Mouse (Mus musculus) layer of hippocampus, adult 9-10 months (tissue): ENCODE measurements around the gene Runx1.

Experiments used
- DNase-seq: peaks from one replicate; pipeline ENCODE4 v3.0.0; 2022; ENCODE audit warnings: low spot score

The Runx1 gene

DNA sequence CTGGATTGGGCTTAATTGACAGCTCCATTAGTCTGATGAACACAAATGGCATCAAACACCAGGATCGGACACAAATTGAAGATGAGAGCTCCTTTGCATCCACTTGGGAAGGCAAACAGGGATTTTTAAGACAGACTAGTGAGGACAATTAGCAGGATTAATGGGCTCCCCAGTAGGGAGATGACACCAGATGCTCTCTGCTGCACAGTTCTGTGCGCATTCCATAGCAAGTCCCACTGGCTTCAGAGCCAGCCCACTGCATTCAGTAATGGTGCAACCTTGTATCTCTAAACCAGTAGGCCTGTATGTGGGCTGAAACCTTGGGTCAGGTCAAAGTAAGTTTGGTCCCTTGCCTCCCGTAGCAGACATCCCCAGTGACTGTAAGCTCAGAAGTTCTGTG, 80.7 kb downstream of the Runx1 start:
- no peak for DNase-seq

DNA sequence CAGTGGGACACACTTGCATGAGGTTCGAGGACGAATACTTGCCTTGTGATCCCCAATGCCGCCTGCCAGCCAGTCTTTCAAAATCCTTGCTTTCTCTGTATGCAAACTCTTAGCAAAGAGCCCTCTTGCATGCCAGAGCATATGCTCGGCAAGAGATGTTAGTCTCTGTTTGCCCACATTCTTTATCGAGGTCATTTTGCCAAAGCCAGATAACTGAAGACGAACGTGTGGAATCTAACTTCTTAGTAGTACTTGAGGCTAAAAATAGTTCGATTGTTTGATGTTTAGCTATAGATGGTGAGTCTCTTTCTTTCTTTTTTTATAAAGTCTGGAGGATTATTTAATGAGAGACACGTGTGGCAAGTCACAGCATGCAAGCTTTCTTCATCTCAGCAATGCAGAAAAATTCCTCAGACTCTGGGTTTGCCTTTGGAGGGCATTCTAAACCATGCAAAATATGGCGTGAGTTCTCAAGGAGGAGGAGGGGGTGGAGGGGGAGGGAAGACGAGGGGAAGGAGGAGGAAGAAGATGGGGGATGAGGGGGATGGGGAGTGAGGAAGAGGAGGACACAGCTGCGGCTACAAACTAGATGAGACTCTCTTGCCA, 81.7 kb downstream of the Runx1 start:
- DNase-seq: no peak

DNA sequence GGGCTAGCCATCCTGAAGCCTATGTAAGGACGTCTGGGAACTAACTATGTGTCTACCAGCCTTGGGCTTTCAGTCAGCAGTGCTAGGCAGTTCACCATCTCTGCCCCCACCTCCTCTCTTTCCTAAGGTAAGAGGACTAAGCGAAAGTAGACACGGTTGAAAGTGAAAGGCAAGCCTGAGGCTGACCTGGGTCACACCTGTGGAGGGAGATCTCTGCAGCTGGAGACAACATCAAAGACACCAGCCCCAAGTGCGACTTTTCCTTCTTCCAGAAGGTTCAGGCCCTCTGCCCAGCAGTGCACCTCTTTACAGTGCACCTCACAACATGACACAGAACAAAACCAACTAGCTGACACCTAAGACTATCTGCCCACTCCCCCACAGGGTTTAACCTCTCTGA, 82.2 kb downstream of the Runx1 start:
- DNase-seq: no peak

DNA sequence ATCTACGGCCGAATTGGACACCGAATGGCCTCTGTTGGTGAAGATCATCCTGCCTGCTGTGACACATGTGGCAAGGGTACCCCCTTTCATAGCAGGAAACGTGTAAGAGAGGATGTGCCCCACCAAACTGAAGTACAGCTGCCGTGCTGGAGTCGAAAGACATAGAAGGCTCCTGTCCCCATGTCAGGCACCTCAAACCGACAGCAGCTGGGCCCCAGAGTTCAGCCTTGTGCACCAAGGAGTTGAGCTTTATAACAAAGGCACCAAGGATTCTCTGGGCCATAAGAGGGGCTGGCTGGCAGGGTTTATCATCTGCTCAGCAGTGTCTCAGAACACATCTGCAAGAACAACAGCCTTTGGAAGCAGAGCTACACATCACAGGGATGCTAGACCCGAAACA, 84.6 kb downstream of the Runx1 start:
- no peak for DNase-seq

DNA sequence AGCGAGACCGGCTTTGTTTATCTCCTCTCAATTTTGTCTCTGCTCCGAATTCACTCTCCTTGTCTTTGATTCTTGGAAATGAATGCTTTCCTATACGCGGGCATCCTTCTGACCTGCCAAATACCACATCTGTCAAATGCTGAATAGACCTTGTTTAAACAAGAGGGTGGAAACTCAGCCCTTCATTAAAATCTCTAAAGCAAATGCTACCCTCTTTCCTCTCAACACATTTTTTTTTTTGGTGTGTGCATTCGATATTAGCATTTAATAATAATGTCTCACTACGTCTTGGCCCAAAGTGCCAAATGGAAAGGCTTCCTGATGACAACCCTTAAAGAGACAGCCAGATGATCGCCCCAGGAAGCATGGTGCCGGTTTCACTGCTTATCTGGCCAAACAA, 85.4 kb downstream of the Runx1 start:
- DNase-seq: no peak

DNA sequence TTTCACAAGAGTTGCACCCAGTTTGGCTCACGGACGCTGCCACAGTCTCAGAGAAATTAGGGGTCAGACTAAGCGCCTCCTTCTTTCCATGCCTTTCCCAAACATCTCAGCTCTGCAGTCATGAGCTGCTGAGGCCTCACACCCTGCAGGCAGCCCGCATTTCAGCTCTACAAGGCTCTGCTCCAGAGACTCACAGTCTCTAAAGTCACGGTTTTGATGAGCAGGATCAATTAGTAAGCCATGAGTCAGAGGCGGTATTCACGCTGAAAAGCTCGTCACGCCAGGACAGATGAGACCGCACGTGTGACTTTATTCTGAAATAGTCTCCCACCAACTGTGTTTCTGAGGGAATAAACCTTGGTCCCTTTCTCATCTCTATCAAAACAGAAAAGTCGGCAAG, 86.0 kb downstream of the Runx1 start:
- DNase-seq: no peak

DNA sequence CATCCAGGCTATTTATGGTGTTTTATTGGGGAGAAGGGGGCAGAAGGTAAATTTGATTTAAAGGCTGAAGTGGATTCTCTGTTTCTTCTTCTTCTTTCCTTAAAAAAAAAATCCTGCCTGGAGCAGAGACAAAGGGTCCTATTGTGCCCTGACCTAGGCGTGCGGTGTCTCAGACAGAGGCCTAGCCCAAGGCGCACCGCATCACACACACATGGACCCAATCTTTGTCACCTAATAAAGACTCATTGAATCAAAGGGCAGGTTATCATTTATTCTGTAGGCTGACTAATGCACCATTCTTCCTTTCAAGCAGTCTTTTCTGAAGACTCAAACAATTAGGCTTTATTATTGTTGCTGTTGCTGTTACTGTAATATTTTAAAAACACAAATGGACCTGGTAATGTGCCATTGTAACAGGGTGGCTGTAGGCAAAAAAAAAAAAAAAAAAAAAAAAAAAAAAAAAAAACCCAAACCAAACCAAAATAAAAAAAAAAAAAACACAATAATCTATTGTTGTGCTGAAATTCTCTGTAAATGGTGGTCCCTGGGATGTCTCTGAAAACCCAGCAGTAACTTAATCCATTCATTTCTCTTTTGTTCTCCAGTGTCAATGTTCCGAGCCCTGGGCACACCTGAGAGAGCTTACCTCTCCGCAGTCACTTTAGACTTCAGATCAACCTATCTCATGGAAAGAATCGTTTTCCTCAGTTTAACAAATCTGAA, 86.7 kb downstream of the Runx1 start:
- no peak for DNase-seq

DNA sequence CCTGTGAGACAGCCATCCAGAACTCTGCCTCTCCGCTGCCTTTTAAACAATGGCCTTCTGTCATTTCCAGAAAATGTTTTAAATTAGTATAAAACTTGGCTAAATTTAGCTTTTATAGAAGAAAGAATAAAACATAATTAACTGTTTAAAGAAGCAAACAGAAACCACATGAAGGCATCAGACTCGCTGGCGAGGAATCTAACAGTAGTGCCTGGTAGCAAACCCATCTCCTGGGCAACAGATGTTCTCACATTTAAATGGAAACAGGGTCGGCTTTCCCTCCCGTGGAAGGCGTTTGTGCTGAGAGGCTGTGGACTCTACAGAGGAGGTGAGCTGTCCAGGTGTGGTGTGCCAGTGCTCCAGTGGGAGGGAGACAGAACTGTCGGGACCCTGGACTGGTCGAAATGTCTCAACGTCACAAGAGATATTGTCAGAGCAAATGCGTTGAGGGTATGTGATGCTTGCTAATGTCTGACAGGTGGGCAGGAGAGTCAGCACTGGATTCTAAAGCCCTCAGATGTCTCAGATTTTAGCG, 87.4 kb downstream of the Runx1 start:
- DNase-seq: no peak

DNA sequence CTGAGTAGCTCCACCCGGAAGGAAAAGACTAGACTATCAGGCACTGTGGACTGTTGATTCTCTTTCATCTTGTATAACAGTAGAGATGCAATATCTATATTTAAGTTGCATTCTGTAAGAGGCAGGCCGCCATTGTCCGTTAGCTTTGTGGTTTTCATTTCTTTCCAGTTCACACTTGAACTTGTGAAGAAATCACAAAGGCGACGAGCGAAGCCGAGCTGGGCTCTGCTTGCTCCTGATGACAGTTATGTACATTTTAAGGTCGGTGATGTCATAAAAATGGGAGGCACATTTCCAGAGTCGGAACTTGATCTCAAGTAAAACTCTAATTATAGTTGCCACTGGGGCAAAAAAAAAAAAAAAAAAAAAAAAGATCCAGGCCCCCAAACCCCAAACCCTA, 99.1 kb downstream of the Runx1 start:
- no peak for DNase-seq

DNA sequence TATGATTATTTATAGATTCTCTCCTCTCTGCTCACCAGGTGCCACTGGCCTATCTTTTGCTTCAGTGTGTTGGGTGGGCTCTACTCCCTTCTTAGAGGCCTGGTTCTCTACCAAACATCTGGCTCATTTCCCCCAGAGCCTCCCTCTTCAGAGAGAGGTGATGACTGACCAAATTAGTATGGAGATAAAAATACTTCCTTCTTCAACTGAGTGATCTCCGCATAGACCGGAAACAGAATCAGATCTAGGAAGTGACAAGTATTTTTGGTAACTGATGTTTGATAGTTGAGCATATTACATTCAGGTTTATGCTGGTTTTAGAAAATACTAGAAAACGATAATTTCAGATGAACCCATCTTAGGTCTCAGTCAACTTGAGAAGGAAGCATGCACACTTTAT, 101.4 kb downstream of the Runx1 start:
- no peak for DNase-seq

DNA sequence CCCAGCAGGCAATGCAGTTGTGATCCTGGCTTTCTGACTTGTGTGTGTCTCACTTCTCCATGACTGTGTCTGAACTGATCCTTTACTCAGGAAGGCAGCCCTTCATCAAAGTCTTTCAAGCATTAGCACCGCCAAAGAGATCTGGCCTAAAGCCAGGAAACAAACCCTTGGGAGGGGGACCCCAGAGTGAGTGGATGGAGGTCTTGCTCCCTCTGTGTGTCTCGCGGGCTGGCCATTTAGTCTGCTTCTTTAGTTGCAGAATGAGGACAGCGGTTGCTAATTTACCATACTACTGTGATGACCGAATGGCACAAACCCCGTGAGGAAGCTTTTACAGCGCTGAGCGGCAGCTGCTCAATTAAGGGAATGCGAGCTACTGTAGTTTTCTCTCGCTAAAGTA, 105.3 kb downstream of the Runx1 start:
- DNase-seq: no peak

DNA sequence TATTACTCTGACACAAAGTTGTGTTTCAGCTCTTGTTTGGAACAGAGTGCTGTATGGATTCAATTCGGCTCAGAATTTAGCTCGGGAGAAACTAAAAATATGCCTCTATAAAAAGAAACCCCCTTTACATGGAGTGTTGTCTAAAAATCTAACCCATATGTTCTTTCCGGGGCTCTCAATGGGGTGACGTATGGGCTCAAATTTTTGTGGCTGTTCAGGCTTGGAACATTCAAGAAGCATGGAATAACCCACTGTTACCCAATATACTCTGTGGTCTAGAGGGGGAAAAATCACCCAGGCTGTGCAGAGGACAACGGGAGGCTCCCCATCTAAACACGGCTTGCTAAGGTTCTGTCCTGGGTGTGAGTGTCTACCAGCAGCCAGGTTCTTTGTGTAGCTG, 106.2 kb downstream of the Runx1 start:
- no peak for DNase-seq

DNA sequence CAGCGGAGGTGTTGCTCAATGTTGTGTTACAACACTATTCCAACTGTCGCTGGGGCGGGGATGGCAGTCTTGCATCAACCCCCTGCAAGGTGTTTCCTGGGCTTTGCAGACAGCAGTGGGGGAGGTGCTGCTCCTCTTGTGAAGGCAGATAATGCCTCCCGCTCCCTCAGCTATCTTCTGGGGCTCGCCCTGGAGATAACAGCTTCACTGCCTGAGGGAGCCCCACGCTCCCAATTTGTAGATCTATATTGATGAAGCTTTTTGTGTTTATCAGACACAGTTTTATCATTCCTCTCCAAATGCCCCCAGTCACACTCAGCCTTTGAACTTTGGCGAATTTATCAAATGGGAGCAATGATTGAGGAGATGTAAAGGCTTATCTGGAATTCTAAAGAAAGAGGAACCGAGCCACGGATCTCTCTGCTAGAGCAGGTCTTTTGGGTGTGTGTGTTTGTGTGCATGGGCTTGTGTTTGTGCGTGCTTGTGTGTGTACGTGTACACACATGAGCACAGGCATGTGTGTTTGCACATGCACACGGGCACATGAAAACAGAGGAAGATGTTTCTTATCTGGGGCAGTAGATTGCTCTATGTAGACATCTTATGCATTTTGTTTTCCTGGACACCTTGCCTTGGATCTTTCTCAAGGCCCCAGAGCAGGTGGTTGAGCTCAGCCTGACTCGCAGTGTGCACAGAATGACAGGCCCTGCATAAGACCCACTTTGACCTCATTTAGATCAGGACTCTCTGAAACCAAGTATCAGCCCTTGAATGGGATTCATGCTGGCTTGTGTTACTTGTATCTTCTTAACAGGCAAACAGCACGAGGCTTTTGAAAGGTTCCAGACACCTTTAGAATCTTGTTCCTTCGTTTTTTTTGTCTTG, 110.1 kb downstream of the Runx1 start:
- peak; percentile 33 for DNase-seq

DNA sequence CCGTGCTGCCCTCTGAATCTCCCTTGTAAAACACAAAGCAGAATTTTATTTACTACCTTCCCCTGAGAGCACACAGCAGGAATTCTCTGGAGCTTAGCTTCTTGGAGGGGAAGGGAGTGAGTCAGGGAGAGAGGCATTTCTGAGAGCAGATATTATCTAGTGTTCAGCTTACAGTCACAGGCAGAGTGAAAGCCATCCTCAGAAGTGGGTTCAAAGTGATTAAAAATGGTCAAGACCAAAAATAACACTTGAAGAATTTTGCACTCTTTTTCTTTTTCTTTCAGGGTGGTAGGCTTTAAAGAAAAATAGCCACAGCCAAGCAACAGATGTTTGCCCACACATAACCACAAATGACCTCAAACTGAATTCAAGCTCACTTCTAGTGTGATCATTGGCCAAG, 115.8 kb downstream of the Runx1 start:
- no peak for DNase-seq

DNA sequence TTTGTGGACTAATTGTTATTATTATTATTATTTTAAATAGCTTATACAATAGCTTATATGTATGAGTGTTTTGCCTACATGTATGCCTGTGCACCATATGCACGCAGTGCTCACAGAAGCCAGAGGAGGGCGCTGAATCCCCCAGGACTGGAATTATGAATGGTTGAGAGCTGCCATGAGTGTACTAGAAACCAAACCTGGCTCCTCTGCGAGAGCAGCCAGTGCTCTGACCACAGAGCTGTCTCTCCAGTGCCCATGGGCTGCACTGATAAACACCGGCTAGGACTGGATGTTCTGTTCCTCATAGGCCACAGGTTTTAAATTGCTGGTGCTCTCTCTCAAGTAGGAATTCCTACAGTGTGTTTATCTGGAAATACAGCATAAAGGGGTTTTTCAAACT, 117.2 kb downstream of the Runx1 start:
- DNase-seq: no peak

DNA sequence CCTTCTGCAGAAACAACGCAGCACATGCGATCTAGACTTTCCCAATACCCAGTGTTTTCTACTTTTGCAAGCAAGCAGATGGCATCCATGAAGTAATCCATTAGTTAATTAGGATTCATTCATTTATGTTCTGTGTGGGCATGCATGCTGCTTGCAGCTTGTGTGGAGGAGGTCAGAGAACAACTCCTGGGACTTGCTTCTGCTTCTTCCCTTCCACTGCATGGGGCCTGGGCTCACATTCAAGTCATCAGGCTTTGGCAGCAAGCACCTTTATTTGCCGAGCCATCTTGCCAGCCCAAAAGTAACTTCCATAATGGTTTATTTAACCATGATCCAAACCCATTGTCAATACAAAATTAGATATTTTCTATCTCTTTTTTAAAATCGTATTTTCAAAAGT, 118.2 kb downstream of the Runx1 start:
- DNase-seq: peak; percentile 39

DNA sequence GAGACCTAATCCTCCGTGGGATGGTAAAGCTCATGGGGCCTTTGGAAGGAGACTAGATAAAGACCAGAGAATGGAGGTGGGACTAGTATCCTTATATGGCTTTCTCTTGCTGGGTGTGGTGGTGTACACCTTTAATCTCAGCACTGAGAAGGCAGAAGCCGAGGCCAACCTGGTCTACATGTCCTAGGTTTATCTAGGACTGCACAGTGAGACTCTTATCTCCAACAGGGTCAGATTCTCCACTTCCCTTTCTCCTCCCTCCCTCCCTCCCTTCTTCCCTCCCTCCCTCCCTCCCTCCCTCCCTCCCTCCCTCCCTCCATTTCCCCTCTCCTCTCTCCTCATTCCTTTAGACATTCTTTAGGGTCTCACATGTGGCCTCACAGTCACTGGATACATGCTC, 118.8 kb downstream of the Runx1 start:
- no peak for DNase-seq

DNA sequence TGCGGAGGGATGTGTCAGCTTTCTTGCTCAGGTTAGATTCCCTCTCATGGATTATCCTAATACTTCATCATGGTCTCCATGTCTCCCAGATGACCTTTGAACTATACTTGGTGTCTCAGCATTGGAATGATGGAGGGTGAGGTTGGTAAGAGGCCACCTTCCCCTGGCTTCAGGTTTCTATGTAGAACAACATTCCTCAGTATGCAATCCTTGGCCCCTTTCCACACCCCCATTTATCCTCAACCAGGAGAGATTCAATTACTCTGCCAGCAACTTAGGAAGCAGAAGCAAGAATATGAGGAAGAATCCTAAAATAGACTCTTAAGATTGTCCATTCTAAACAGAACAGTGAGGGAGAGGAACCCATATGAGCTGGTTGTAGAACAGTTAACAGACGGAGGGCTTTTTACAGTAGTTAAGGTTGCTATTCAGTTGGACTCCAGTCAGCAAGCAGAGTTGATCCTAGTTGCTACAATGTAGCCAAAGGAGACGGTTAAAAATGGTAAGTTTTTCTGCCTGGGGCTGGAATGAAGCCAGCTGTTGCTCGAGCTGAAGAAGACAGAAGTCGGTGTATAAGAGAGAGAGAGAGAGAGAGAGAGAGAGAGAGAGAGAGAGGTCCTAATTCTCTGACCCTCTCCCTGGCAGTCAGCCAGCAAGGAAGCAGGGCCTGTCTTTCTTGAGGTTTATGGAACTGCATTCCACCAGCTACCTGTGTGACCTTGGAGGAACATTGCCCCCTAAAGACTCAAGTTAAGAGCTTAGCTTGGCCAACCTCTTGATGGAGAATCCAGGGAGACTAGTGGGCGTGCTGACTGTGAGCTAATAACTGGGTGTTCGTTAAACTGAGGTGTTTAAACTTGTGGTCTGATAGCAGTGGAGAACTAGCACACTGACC, 120.1 kb downstream of the Runx1 start:
- DNase-seq: no peak

DNA sequence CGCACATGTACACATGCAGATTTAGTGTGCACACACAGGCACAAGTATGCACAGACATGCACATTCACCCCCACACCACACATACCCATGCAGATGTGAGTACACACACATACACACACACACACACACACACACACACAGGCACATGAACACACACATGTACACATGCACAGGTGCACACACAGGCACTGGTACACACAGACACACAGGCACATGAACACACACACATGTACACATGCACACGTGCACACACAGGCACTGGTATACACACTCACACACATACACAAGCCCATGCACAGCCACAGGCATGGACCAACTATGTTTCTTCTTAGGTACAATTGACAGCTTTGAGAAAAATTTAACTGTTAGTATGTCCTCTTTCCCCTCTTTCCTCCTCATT, 122.1 kb downstream of the Runx1 start:
- no peak for DNase-seq

DNA sequence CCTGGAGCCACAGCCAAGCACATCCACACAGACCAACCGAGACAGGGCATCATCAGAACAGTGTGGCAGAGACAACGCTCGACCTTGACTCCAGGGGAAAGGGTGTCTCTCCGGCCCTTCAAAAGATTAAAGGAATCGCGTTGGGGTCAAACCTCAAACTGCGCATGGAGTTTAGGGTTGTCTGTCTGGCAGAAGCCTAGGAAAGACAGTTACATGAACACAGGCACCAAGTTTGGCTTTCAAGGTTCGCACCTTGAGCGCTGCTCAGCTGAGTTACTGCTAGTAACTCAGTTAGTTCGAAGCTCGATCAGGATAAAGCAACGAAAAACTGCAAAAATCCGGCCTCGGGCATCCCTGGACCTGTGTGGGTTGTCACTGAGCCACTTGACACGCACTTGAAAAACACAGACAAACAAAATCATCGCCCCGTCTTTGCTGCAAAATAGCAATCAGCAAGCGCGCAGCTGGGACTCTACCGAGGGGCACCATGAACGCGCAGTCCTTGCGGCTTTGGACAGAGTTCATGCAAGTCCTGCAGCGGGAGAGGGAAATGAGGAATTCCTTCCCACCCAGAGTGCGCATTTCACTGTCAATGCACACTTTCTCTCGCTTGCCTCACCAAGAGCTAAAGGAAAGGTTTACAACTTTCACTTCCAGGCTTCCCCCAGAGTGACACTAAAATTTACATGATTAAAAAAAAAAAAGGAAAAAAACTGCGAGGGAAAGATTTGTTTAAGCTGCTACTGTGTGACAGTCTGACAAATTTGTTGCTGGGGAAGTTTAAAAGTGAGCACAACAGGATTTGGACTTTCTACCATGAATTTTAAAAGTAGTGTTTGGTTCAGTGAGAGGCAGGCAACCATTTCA, 126.2 kb downstream of the Runx1 start:
- no peak for DNase-seq

DNA sequence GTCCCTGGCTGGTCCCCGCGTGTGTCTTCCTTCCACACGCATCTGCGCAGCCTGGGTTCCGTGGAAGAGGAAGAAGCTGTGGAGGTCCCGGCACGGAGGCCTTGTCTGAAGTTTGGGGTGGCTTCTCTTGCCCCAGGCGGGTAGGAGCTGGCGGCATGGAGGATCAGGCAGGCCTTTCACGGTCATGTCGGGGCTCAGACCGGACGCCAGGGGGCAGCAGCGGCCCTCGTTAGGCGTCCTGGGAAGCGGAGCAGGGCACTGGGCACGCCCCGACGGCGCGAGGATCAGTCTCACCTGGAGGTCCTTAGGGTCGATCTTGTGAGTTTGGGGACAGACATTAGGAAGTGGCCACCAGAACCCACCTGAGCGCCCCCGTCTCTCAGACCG, 127.3 kb downstream of the Runx1 start:
- no peak for DNase-seq
